Mouse (Mus musculus) granulocyte monocyte progenitor cell, adult 5-6 weeks (primary cell): ENCODE measurements around the gene Cma2. TPM values are rescaled to one million over a fixed set of nuclear protein-coding genes. Genes with fewer than 3 reads are reported as not detected.
"Not testable (repeated sequence)": the region's sequence is repeated elsewhere in the genome, so short reads cannot be mapped to it uniquely, and the experiment has no call there.

ENCODE experiments used
- ATAC-seq: replicated peaks from 2 replicates; pipeline ENCODE4 v1.8.0; 2016; ENCODE audit warnings: mild to moderate bottlenecking, moderate TSS enrichment, inconsistent platforms; ENCODE audit not compliant: poor library complexity, severe bottlenecking
- total RNA-seq, 2 experiments: library from RNA; stranded (forward) in 1 of 2; stranded (reverse) in 1 of 2; fragments of 200-712, 200-1000 nt in 1 of 2; fragments of >200 nt in 1 of 2; fragmentation: Nextera tagmentation in 1 of 2; gene quantifications; 2 replicates each; pipeline ENCODE4 v1.2.3; 2014 to 2017

Cma2 gene
- total RNA-seq, 2 experiments from 2014 or later = not detected

DNA sequence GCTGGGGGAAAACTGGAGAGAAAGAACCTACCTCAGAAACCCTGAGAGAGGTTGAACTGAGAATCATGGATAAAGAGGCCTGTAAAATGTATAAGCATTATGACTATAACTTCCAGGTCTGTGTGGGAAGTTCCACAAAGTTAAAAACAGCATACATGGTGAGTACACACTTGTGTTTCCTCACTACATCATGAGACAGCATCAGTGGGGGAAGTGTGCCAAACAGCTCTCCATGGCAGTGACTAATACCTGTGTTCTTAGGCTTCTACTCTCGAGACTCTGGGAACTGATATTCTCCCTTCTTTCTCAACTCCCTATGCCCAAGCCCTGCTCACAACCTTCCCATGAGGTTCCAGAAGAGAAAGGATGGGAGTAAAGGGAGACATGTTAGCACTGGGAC lies 68.7 kb downstream of the Cma2 start:
- ATAC-seq = no peak

DNA sequence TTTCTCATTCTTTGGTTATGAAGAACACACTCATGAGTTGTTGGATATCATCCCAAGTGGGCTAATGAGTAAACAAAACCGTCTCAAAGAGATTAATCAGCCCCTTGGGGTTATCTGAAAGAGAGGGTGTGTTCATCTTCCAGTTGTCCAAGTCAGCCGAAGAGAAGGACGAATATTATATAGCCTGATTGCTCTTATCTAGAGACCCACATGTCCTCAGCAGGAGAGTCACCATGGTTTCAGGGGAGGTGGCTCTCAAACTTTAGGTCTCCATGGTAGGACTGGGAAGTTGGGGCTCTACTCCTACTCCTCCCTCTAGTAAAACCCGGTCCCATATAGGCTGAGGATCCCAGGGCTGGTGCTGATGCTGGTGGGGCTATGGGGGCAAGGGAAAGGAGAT lies 70.5 kb downstream of the Cma2 start:
- not testable (repeated sequence) for ATAC-seq

Other genes starting within 250 kb of the Cma2 start
- gene Tgm1, start 237.1 kb upstream of the Cma2 start, total RNA-seq (2014; fragmentation: Nextera tagmentation) = 0.85 and 1.8 TPM in 2 replicates
- gene Tgm1, start 237.1 kb upstream of the Cma2 start, total RNA-seq (2017) = 1.4 and 4.3 TPM in 2 replicates
- gene Rabggta, start 228.7 kb upstream of the Cma2 start, total RNA-seq (2014; fragmentation: Nextera tagmentation) = 17.9 and 20.4 TPM in 2 replicates
- gene Rabggta, start 228.7 kb upstream of the Cma2 start, total RNA-seq (2017) = 8.5 and 12.8 TPM in 2 replicates
- 54.7 and 67.7 TPM in 2 replicates for gene Dhrs1, start 205.3 kb upstream of the Cma2 start, total RNA-seq (2014; fragmentation: Nextera tagmentation)
- gene Dhrs1, start 205.3 kb upstream of the Cma2 start, total RNA-seq (2017) = 18.0 and 30.7 TPM in 2 replicates
- gene Nop9, start 205.3 kb upstream of the Cma2 start, total RNA-seq (2014; fragmentation: Nextera tagmentation) = 30.9 and 36.6 TPM in 2 replicates
- 35.7 and 38.6 TPM in 2 replicates for gene Nop9, start 205.3 kb upstream of the Cma2 start, total RNA-seq (2017)
- gene Cideb, start 192.5 kb upstream of the Cma2 start, total RNA-seq (2014; fragmentation: Nextera tagmentation) = not detected in 2 replicates
- gene Cideb, start 192.5 kb upstream of the Cma2 start, total RNA-seq (2017) = not detected in 2 replicates
- 0.56 and 2.1 TPM in 2 replicates for gene Ltb4r2, start 189.6 kb upstream of the Cma2 start, total RNA-seq (2014; fragmentation: Nextera tagmentation)
- 0.34 TPM in 1 of 2 replicates, not detected in the other for gene Ltb4r2, start 189.6 kb upstream of the Cma2 start, total RNA-seq (2017)
- gene Ltb4r1, start 185.0 kb upstream of the Cma2 start, total RNA-seq (2014; fragmentation: Nextera tagmentation) = 19.4 and 23.3 TPM in 2 replicates
- 19.8 and 25.8 TPM in 2 replicates for gene Ltb4r1, start 185.0 kb upstream of the Cma2 start, total RNA-seq (2017)
- gene Adcy4, start 166.9 kb upstream of the Cma2 start, total RNA-seq (2014; fragmentation: Nextera tagmentation) = not detected in 2 replicates
- not detected in 2 replicates for gene Adcy4, start 166.9 kb upstream of the Cma2 start, total RNA-seq (2017)
- gene Ripk3, start 162.1 kb upstream of the Cma2 start, total RNA-seq (2014; fragmentation: Nextera tagmentation) = 104 and 157 TPM in 2 replicates
- gene Ripk3, start 162.1 kb upstream of the Cma2 start, total RNA-seq (2017) = 40.9 and 42.4 TPM in 2 replicates
- gene Nfatc4, start 127.8 kb upstream of the Cma2 start, total RNA-seq (2014; fragmentation: Nextera tagmentation) = not detected in 2 replicates
- gene Nfatc4, start 127.8 kb upstream of the Cma2 start, total RNA-seq (2017) = not detected in 2 replicates
- 4.1 and 7.6 TPM in 2 replicates for gene Nynrin, start 97.0 kb upstream of the Cma2 start, total RNA-seq (2014; fragmentation: Nextera tagmentation)
- gene Nynrin, start 97.0 kb upstream of the Cma2 start, total RNA-seq (2017) = 2.4 and 3.3 TPM in 2 replicates
- not detected in 2 replicates for gene Cbln3, start 66.6 kb upstream of the Cma2 start, total RNA-seq (2014; fragmentation: Nextera tagmentation)
- not detected in 2 replicates for gene Cbln3, start 66.6 kb upstream of the Cma2 start, total RNA-seq (2017)
- gene Khnyn, start 66.0 kb upstream of the Cma2 start, total RNA-seq (2014; fragmentation: Nextera tagmentation) = 8.8 and 12.8 TPM in 2 replicates
- gene Khnyn, start 66.0 kb upstream of the Cma2 start, total RNA-seq (2017) = 12.4 and 14.7 TPM in 2 replicates
- gene Sdr39u1, start 50.7 kb upstream of the Cma2 start, total RNA-seq (2014; fragmentation: Nextera tagmentation) = 13.8 and 15.3 TPM in 2 replicates
- gene Sdr39u1, start 50.7 kb upstream of the Cma2 start, total RNA-seq (2017) = 6.5 and 13.5 TPM in 2 replicates
- not detected in 2 replicates for gene Cma1, start 6.3 kb upstream of the Cma2 start, total RNA-seq (2014; fragmentation: Nextera tagmentation)
- gene Cma1, start 6.3 kb upstream of the Cma2 start, total RNA-seq (2017) = 0.15 TPM in 1 of 2 replicates, not detected in the other
- not detected in 2 replicates for gene Mcpt1, start 67.0 kb downstream of the Cma2 start, total RNA-seq (2014; fragmentation: Nextera tagmentation)
- gene Mcpt1, start 67.0 kb downstream of the Cma2 start, total RNA-seq (2017) = not detected in 2 replicates
- not detected in 2 replicates for gene Mcpt9, start 79.5 kb downstream of the Cma2 start, total RNA-seq (2014; fragmentation: Nextera tagmentation)
- gene Mcpt9, start 79.5 kb downstream of the Cma2 start, total RNA-seq (2017) = not detected in 2 replicates
- gene Mcpt2, start 91.1 kb downstream of the Cma2 start, total RNA-seq (2014; fragmentation: Nextera tagmentation) = not detected in 2 replicates
- not detected in 2 replicates for gene Mcpt2, start 91.1 kb downstream of the Cma2 start, total RNA-seq (2017)
- not detected in 2 replicates for gene Mcpt4, start 111.3 kb downstream of the Cma2 start, total RNA-seq (2014; fragmentation: Nextera tagmentation)
- not detected in 2 replicates for gene Mcpt4, start 111.3 kb downstream of the Cma2 start, total RNA-seq (2017)
- gene Mcpt8, start 134.3 kb downstream of the Cma2 start, total RNA-seq (2014; fragmentation: Nextera tagmentation) = 85.6 and 130 TPM in 2 replicates
- gene Mcpt8, start 134.3 kb downstream of the Cma2 start, total RNA-seq (2017) = 31.0 and 50.8 TPM in 2 replicates
- gene Ctsg, start 151.6 kb downstream of the Cma2 start, total RNA-seq (2014; fragmentation: Nextera tagmentation) = 2,198 and 2,270 TPM in 2 replicates
- 4,568 and 5,380 TPM in 2 replicates for gene Ctsg, start 151.6 kb downstream of the Cma2 start, total RNA-seq (2017)
- not detected in 2 replicates for gene Gzme, start 169.6 kb downstream of the Cma2 start, total RNA-seq (2014; fragmentation: Nextera tagmentation)
- not detected in 2 replicates for gene Gzme, start 169.6 kb downstream of the Cma2 start, total RNA-seq (2017)
- not detected in 2 replicates for gene Gzmd, start 181.6 kb downstream of the Cma2 start, total RNA-seq (2014; fragmentation: Nextera tagmentation)
- gene Gzmd, start 181.6 kb downstream of the Cma2 start, total RNA-seq (2017) = not detected in 2 replicates
- not detected in 2 replicates for gene Gzmg, start 208.6 kb downstream of the Cma2 start, total RNA-seq (2014; fragmentation: Nextera tagmentation)
- gene Gzmg, start 208.6 kb downstream of the Cma2 start, total RNA-seq (2017) = not detected in 2 replicates
- gene Gzmn, start 223.6 kb downstream of the Cma2 start, total RNA-seq (2014; fragmentation: Nextera tagmentation) = not detected in 2 replicates
- not detected in 2 replicates for gene Gzmn, start 223.6 kb downstream of the Cma2 start, total RNA-seq (2017)